Mouse (Mus musculus) limb, embryonic 12.5 days (tissue): Measurements from ENCODE around the gene Limk2. TPM values are rescaled to one million over a fixed set of nuclear protein-coding genes. Genes with fewer than 3 reads are reported as not detected.

Source experiments
- ATAC-seq: fragments of 200-750 bp; cut with Nextera tagmentation; 2 replicates; pipeline ENCODE4 v1.8.0; 2017; ENCODE audit warnings: low read depth, moderate TSS enrichment; ENCODE audit not compliant: insufficient number of reproducible peaks, insufficient read depth, low FRiP score, low TSS enrichment
- H3K27ac ChIP-seq: fragments of 300-500 bp; sonication (generic); 2 replicates; pipeline ENCODE4 v1.5.1; 2016; ENCODE audit warnings: mild to moderate bottlenecking, moderate library complexity
- H3K27me3 ChIP-seq: fragments of 300-500 bp; sonication (generic); 2 replicates; pipeline ENCODE4 v1.6.1; 2016; ENCODE audit warnings: mild to moderate bottlenecking, moderate library complexity
- H3K36me3 ChIP-seq: fragments of 300-500 bp; sonication (generic); 2 replicates; pipeline ENCODE4 v1.6.1; 2016; ENCODE audit warnings: mild to moderate bottlenecking, moderate library complexity
- H3K4me1 ChIP-seq: fragments of 300-500 bp; sonication (generic); replicated peaks from 2 replicates; pipeline ENCODE4 v1.6.1; 2016
- H3K4me2 ChIP-seq: fragments of 300-500 bp; sonication (generic); 2 replicates; pipeline ENCODE4 v1.6.1; 2016; ENCODE audit warnings: mild to moderate bottlenecking, moderate library complexity
- H3K4me3 ChIP-seq: fragments of 300-500 bp; sonication (generic); replicated peaks from 2 replicates; pipeline ENCODE4 v1.5.1; 2016; ENCODE audit warnings: mild to moderate bottlenecking
- H3K9ac ChIP-seq: fragments of 300-500 bp; sonication (generic); replicated peaks from 2 replicates; pipeline ENCODE4 v1.6.1; 2016; ENCODE audit warnings: mild to moderate bottlenecking, moderate library complexity
- H3K9me3 ChIP-seq: fragments of 300-500 bp; sonication (generic); 2 replicates; pipeline ENCODE4 v1.6.1; 2016; ENCODE audit warnings: mild to moderate bottlenecking, moderate library complexity
- WGBS: fragments of 180-500 bp; shearing (Covaris S2); methylation state at CpG from one replicate; pipeline ENCODE4 v1.1.7; 2016; 5-methylcytosine and 5-hydroxymethylcytosine counted together
- polyA plus RNA-seq: library from polyadenylated mRNA; unstranded; fragments of >200 nt; fragmentation: Nextera tagmentation; extraction: Ambion mirVana; gene quantifications from 2 replicates; pipeline ENCODE4 v1.2.1, GENCODE M21; 2016

The Limk2 gene
- polyA plus RNA-seq, 1 experiment from 2014 or later = 58.5 TPM

DNA sequence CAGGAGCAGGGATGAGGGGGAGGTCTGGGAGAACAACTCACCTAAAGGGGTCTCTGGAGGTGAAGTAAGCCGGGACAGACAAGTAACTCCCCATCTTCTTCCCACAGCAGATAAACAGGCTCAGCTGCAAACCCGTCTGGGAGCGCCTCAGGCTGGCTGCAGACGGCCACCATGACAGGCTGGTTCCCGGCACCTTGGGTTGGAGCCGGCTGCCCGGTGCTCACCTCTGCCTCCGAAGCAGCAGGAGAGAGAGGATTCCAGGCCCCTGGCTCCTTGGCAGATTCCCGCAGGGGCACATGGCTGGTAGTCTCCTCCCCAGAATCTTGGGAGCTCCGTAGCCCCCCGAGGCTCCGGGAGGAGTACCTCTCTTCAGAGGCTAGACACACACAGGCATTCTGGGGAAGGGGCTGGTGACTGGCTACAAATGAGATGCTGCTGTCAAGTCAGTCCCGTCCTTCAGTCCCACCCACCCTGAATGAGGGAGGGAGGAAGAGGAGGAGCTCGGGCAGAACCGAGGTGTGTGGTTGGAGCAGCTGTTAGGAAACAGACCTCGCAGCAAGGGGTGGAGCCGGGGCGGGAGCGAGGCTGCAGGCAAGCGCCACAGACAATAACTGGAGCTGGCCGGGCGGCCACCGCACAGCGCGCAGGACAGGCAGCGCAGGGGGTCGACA lies 37.9 kb downstream of the Limk2 start:
- Histone ChIP-seq H3K4me2 (peak overlapping the region; percentile 90), H3K4me1 (peaks cover 52% of the 10 kb centered on the region), H3K9ac (peak overlapping the region; percentile 69), H3K4me3 (peak overlapping the region; percentile 58), H3K27ac (peak overlapping the region; percentile 72; the same call in 1 of the 2 replicates), H3K27me3 (no peaks in the 10 kb centered on the region), H3K9me3 (no peaks in the 10 kb centered on the region), H3K36me3 (no peaks in the 10 kb centered on the region)
- peak; percentile 89 for ATAC-seq
- WGBS = 2% methylated on average over 27 of the region's 27 CpGs

DNA sequence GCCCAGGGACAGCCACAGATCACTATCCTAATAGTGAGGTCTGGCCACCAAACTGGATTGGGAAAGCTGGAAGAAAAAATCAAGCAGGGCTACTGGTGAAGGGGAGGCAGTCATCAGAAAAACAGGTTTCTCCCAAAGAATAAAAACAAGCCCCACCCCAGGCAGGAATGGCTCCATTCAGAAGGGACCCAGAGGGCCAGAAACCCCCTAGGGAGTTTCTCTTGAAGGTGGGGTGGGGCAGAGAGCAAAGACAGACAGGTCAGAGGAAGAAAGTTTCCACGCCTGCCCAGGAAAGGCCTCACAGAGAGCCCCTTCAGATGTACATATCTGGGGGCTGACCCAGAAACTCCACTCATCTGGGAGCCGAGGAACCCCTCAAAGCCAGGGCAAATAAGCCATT lies 38.8 kb downstream of the Limk2 start:
- H3K4me3 ChIP-seq = peak overlapping the region; percentile 58
- no peaks in the 10 kb centered on the region for H3K36me3 ChIP-seq
- peaks cover 49% of the 10 kb centered on the region for H3K4me1 ChIP-seq
- ATAC-seq = no peak
- WGBS = 90% methylated on average over 2 of the region's 2 CpGs
- H3K27ac ChIP-seq = no peak overlapping the region; the same call in 1 of the 2 replicates
- H3K9ac ChIP-seq = 0 out of 2 replicates have a peak overlapping the region, but pooled peaks have one; percentile 27
- H3K9me3 ChIP-seq = no peaks in the 10 kb centered on the region
- H3K4me2 ChIP-seq = peak overlapping the region; percentile 90
- H3K27me3 ChIP-seq = no peaks in the 10 kb centered on the region

- 83% methylated on average over 5 of the region's 5 CpGs for WGBS
- Histone ChIP-seq H3K9me3 (no peaks in the 10 kb centered on the region), H3K27me3 (no peaks in the 10 kb centered on the region), H3K27ac (0 out of 2 replicates have a peak overlapping the region, but pooled peaks have one; percentile 41), H3K9ac (0 out of 2 replicates have a peak overlapping the region, but pooled peaks have one; percentile 8), H3K4me3 (no peak overlapping the region), H3K4me2 (peak overlapping the region; percentile 90; the same call in 1 of the 2 replicates), H3K36me3 (no peaks in the 10 kb centered on the region), H3K4me1 (peaks cover 42% of the 10 kb centered on the region)
- ATAC-seq = no peak
These were observed 39.5 kb downstream of the Limk2 start for GRCm38 (mm10) chr11:3369449-3369848.

DNA sequence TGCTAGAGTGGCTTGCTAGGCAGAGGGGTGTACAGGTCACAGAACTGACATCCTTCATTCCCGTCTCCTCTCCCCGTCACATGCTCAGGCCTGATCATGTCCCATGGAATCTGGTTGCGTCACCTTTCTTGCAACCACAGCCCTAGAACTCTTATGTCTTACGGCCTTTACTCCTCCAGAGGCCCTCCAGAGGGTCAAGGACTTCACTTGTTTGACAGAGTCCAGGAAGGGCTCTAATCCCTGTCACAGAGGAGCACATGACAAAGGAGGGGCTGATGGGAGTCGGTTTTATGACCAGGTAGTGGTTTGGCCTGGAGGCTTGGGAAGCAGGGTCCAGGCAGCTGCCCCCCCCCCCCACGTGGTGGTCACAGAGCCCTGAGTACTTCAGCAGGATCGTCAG lies 40.0 kb downstream of the Limk2 start:
- no peak overlapping the region for H3K4me2 ChIP-seq
- 0 out of 2 replicates have a peak overlapping the region, but pooled peaks have one; percentile 41 for H3K27ac ChIP-seq
- no peaks in the 10 kb centered on the region for H3K36me3 ChIP-seq
- H3K27me3 ChIP-seq = no peaks in the 10 kb centered on the region
- H3K4me3 ChIP-seq = no peak overlapping the region
- ATAC-seq = no peak
- peaks cover 38% of the 10 kb centered on the region for H3K4me1 ChIP-seq
- H3K9ac ChIP-seq = 0 out of 2 replicates have a peak overlapping the region, but pooled peaks have one; percentile 8
- H3K9me3 ChIP-seq = no peaks in the 10 kb centered on the region
- 42% methylated on average over 7 of the region's 7 CpGs for WGBS

- H3K27me3 ChIP-seq = no peaks in the 10 kb centered on the region
- peaks cover 22% of the 10 kb centered on the region for H3K4me1 ChIP-seq
- 84% methylated on average over 7 of the region's 7 CpGs for WGBS
- H3K9ac ChIP-seq = no peak overlapping the region
- no peaks in the 10 kb centered on the region for H3K36me3 ChIP-seq
- no peak overlapping the region for H3K4me2 ChIP-seq
- H3K9me3 ChIP-seq = 0 out of 2 replicates have a peak, but pooled peaks cover 4% of the 10 kb centered on the region
- H3K4me3 ChIP-seq = no peak overlapping the region
- no peak for ATAC-seq
- 0 out of 2 replicates have a peak overlapping the region, but pooled peaks have one; percentile 29 for H3K27ac ChIP-seq
These were observed 42.6 kb downstream of the Limk2 start for GRCm38 (mm10) chr11:3366411-3366810.

- no peak for ATAC-seq
- H3K27me3 ChIP-seq = no peaks in the 10 kb centered on the region
- H3K9ac ChIP-seq = no peak overlapping the region
- no peak overlapping the region for H3K4me3 ChIP-seq
- H3K36me3 ChIP-seq = peaks cover 28% of the 10 kb centered on the region
- H3K27ac ChIP-seq = no peak overlapping the region
- no peak overlapping the region for H3K4me2 ChIP-seq
- 77% methylated on average over 3 of the region's 3 CpGs for WGBS
- H3K4me1 ChIP-seq = no peaks in the 10 kb centered on the region; the same call in 1 of the 2 replicates
- 0 out of 2 replicates have a peak, but pooled peaks cover 4% of the 10 kb centered on the region for H3K9me3 ChIP-seq
These were observed 46.1 kb downstream of the Limk2 start for GRCm38 (mm10) chr11:3362854-3363253.

- no peak for ATAC-seq
- Histone ChIP-seq H3K4me1 (peaks cover 13% of the 10 kb centered on the region), H3K9ac (no peak overlapping the region), H3K9me3 (no peaks in the 10 kb centered on the region), H3K4me2 (no peak overlapping the region), H3K27ac (no peak overlapping the region), H3K36me3 (peaks cover 83% of the 10 kb centered on the region), H3K27me3 (no peaks in the 10 kb centered on the region), H3K4me3 (no peak overlapping the region)
- WGBS = 53% methylated on average over 18 of the region's 18 CpGs
These were observed 55.9 kb downstream of the Limk2 start for GRCm38 (mm10) chr11:3352990-3353585.

DNA sequence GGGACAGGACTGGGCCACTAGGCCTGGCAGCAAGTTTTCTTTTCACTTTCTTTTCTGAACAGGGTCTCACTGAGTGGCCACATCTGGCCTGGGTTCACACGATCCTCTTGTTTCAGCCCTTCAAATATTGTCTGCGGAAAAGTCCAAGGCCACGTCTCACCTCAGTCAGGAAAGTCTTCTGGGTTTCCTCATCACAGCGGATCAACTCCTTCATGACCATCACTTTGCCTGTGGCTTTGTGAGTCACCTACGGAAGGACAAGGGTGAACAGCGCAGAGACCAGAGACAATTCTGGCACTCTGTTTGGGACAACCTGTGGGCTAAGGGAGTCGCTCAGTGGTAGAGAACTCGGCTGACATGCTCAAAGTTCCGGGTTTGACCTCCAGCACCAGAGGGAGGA lies 56.9 kb downstream of the Limk2 start:
- no peaks in the 10 kb centered on the region for H3K27me3 ChIP-seq
- H3K9ac ChIP-seq = no peak overlapping the region
- ATAC-seq = no peak
- no peaks in the 10 kb centered on the region for H3K9me3 ChIP-seq
- H3K4me2 ChIP-seq = no peak overlapping the region
- no peak overlapping the region for H3K4me3 ChIP-seq
- H3K27ac ChIP-seq = no peak overlapping the region
- 92% methylated on average over 9 of the region's 9 CpGs for WGBS
- peaks cover 21% of the 10 kb centered on the region for H3K4me1 ChIP-seq
- H3K36me3 ChIP-seq = peaks cover 83% of the 10 kb centered on the region

GRCm38 (mm10) chr11:3349343-3349695 lies 59.7 kb downstream of the Limk2 start:
- Histone ChIP-seq H3K9me3 (no peaks in the 10 kb centered on the region), H3K36me3 (peaks cover 89% of the 10 kb centered on the region), H3K4me3 (no peak overlapping the region), H3K9ac (peak overlapping the region; percentile 31; the same call in 1 of the 2 replicates), H3K4me1 (peaks cover 21% of the 10 kb centered on the region), H3K27me3 (no peaks in the 10 kb centered on the region), H3K4me2 (no peak overlapping the region), H3K27ac (0 out of 2 replicates have a peak overlapping the region, but pooled peaks have one; percentile 4)
- 86% methylated on average over 4 of the region's 4 CpGs for WGBS
- no peak for ATAC-seq

DNA sequence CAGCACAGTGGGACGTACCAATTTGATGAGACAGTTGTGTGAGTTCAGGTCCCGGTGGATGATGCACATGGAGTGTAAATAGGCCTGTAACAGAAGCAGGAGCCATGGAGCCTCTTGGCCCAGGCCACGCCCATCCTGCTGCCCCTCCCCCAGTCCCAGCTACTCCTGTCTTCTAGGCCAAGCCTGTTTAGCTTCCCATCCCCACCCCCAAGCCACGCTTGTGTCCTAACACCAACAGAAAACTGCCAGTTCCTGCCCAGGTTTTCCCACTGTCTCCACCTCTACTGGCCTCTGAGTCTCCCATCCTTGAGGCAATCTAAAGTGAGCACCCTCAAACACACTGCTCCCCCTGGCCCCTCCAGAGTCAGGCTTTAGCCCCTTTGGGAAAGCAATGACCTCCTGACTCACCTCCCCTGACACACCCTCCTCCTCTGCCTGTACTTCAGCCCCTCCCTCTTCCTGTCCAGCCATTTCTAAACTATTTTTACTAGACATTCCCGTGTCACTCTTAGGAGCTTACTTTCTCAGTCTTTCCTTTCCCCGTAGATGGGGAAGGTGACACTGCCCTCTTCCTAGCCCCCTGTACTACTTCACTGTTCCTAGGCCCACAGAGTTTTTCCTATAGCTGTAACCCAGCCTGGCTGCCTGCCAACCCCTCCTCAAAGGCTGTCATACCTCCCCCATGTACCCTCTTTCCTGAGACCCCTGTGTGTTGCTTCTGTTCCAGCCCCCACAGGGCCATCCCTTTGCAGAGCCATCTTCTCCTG lies 60.2 kb downstream of the Limk2 start:
- H3K36me3 ChIP-seq = peaks cover 89% of the 10 kb centered on the region
- H3K4me1 ChIP-seq = peaks cover 21% of the 10 kb centered on the region
- H3K9ac ChIP-seq = peak overlapping the region; percentile 31; the same call in 1 of the 2 replicates
- 25% methylated on average over 6 of the region's 6 CpGs for WGBS
- no peak for ATAC-seq
- no peaks in the 10 kb centered on the region for H3K27me3 ChIP-seq
- H3K9me3 ChIP-seq = no peaks in the 10 kb centered on the region
- peak overlapping the region; percentile 4; the same call in 1 of the 2 replicates for H3K27ac ChIP-seq
- H3K4me2 ChIP-seq = no peak overlapping the region
- H3K4me3 ChIP-seq = no peak overlapping the region

- H3K27ac ChIP-seq = peak overlapping the region; percentile 53; the same call in 1 of the 2 replicates
These were observed 61.2 kb downstream of the Limk2 start for GRCm38 (mm10) chr11:3347835-3348195.

More at GRCm38 (mm10) chr11:3347835-3348195, 61.2 kb downstream of the Limk2 start:
- peaks cover 21% of the 10 kb centered on the region for H3K4me1 ChIP-seq
- H3K4me2 ChIP-seq = no peak overlapping the region
- no peak for ATAC-seq
- no peaks in the 10 kb centered on the region for H3K9me3 ChIP-seq
- no peaks in the 10 kb centered on the region for H3K27me3 ChIP-seq
- H3K9ac ChIP-seq = no peak overlapping the region
- no peak overlapping the region for H3K4me3 ChIP-seq
- peaks cover 85% of the 10 kb centered on the region for H3K36me3 ChIP-seq
